Mouse (Mus musculus): ENCODE results near the gene Spryd3.
"Not testable (repeated sequence)": the region's sequence is repeated elsewhere in the genome, so short reads cannot be mapped to it uniquely, and the experiment has no call there.

Gene Spryd3

DNA sequence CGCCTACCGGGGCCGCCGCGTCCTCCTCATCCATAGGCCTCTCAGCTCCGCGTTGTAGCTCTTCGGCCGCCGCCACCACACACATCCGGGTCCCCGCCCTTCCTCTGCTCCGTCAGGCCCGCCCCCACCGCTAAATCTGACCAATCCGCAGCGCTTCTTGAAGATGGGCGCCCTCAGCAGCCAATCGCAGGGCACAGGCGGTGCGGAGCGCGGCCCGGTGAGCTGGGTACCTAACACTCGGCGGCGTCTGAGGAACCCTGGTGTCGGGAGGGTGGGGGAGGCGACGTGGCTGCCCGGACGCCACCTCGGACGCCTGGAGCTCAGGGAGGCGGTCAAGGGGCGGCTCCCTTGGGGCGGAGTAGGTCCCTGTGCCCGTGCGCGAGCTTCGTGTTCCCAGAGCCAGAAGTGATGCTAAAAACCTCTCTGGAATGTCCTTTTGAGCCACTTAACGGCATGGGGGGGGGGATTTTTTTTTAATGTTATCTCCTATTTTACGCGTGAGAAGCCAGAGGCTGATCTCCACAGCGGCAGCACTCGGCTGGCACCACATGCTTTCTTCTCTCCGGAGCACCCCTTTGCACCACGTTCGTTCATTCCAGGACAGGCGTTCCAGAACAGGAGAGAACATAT lies at the start of gene Spryd3:
Spryd3 (minus strand) TSS at position 106 of the 630 bp plus-strand sequence.
- peak; percentile 94 for DNase-seq (ENCODE audit: low read depth, low spot score)

DNA sequence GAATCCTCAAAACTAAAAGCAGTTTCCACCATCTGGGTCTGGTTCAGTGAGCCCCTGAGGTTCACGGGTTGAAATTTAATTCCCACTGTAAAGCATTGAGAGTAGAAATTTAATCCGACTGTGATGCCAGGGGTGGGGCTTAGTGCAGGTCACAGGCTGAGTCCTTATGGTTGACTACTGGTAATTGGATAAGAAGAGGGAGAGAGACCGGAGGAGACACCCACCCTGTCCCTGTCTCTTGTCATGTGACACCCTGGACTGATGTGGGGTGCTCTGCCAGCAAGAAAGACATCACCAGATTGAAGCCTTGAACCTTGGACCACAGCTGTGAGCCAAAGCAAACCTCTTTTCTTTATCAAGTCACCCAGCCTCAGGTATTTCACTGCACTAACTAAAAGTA lies 47.0 kb upstream of the Spryd3 start:
- no peak for DNase-seq (ENCODE audit: low read depth, low spot score)

DNA sequence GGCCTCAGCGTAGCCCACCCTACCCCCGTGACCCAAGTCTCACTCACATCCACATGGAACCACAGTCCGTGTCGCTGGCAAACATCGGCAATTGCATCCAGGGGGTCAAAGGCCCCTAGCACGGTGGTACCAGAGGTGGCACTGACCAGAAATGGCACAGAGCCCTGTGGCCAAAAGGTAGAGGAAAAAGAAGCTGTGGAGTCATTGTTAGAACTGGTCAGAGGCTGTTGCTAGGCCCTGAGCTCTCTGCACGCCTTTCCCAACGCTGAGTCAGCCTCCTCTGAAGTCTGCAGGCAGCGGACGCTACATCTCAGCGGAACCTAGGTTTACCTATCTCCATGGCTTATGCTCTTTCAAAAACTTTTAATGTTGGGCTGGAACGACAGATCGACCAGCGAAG lies 43.9 kb upstream of the Spryd3 start:
- no peak for DNase-seq (ENCODE audit: low read depth, low spot score)

DNA sequence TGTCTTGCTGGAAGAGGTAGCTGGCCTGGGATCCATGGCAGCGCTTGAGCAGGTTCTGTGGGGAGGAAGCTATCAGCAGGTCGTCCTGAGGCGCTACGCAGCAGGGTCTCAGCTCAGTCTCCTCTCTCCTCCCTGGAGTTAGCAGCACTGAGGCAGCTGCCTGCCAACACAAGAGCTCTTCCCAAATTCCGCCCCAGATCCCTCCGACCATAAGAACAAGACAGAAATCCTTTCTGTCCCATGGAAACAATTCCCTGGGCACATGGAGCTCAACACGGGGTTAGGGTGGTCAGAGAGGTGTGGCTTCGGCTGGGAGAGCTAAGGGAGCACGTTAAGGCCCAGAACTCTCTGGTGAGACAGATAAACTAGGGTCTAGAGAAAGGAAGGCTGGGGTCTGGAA lies 43.1 kb upstream of the Spryd3 start:
- DNase-seq (ENCODE audit: low read depth, low spot score): no peak

DNA sequence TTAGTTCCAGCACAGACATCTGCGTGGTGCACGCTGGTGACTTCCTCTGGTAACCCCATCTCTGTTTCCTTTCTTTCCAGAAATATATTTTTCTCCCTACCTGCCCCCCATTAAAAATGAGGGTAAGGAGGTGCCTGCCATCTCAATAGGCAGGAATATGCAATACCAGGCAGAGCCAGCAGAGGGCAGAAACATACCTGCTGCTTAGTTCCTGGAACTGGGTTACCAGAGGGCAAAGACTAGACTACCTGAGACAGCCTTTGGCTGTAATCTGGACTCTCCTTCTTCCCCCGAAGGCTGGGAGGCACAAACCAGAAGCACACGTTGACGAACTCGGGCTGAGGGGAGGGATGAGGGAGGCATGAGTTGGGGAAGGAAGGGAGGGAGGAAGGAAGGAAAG lies 42.2 kb upstream of the Spryd3 start:
- peak; percentile 57 for DNase-seq (ENCODE audit: low read depth, low spot score)

DNA sequence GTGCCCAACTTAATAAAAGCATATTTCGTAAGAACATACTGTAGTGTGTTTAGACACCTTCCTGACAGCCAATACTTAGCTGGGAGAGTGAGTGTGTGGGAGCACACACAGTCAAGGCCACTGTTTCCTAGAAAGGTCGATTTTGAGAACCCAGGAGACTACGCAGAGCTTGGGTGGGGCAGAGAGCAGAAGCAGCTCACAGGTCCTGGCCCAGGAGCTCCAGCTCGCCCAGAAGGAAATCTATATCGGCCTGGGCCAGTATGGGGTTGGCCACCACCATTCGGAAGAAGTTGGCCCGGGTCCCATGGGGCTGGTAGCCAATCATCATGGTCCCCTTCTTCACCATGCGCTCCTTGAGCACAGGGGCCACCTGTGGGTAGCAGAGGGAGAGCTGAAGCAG lies 41.4 kb upstream of the Spryd3 start:
- DNase-seq (ENCODE audit: low read depth, low spot score): no peak

DNA sequence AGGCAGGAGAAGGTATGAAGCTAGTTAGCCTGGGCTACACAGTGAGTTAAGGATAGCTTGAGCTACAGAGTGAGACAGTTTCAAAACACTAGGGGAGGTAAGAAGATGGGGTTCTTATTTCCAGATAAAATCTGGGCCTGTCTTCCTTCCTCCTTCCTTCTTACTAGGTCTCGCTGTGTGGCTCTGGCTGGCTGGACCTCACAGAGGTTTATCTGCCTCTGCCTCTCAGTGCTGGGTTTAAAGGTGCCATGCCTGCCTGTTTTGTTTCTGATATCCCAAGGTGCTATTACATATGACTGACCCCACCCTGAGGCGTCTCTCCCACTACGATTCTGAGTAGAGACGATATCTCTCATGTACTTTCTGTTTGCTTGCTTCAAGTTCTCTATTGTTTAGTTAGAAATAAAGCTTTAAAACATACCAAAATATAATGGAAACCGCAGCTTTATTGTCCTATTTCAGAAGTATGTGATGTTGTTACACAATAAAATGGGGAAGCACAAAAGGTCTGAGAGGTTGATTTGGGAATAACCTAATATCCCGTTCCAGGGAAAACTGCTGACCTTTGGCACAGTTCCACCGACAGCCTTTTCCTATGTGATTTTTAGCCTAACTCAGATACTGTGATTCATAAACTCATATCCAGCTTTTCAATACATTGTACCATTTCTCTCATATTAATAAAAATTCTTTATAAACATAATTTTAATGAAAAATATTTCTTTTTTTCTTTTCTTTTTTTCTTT lies 40.7 kb upstream of the Spryd3 start:
- no peak for DNase-seq (ENCODE audit: low read depth, low spot score)

DNA sequence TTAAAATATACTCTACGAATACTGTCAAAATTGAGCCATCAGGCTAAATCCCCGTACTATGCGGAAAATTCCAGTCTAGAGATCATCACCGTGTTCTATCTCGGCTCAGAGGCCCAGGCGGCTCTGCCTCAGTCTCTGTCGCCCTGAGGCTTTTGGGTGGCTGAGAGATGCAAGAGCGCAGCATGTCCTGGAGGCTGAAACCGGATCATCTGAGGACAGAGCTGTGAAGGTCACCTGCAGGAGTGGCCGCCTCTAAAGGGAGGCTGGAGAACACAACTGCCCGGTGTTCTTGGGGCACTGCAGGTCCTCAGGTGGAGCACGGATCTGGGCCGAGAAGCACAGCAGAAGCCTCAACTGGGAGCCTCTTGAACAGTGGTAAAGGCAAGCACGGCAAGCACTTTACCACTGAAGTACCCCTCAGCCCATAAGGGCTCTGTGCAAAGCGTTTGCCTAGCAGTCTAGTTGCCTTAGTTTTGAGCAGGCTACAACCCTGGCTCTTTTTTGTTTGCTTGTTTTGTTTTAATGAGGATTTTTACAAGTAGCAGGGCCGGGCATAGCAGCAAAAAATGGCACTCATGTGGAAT lies 39.8 kb upstream of the Spryd3 start:
- DNase-seq (ENCODE audit: low read depth, low spot score): no peak

DNA sequence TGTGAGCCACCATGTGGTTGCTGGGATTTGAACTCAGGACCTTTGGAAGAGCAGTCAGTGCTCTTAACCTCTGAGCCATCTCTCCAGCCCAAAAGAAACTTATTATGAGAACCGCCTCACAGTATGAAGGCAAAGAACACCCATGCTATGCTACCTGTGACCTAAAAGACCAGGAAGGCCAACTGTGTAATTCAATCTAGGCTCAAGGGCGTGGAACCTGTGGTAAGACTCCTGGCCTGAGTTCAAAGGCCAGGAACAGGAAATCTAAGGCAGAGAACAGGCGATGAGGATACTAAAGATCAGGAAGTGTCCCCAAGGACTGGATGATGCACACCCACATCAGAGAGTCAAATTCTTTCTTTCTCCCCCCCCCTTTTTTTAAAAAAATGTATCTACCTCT lies 37.5 kb upstream of the Spryd3 start:
- DNase-seq (ENCODE audit: low read depth, low spot score): no peak

DNA sequence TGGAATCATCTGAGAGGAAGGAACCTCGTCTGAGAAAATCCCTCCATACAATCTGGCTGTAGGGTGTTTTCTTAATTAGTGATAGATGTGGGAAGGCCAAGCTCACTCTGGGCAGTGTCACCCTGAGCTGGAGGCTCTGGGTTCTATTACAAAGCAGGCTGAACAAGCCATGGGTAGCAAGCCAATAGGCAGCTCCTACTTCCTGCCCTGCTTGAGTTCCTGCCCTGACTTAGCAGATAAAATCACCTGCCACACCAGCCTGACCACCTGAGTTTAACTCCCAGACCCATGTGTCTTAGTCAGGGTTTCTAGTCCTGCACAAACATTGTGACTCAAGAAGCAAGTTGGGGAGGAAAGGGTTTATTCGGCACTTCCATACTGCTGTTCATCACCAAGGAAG lies 33.0 kb upstream of the Spryd3 start:
- no peak for DNase-seq (ENCODE audit: low read depth, low spot score)

DNA sequence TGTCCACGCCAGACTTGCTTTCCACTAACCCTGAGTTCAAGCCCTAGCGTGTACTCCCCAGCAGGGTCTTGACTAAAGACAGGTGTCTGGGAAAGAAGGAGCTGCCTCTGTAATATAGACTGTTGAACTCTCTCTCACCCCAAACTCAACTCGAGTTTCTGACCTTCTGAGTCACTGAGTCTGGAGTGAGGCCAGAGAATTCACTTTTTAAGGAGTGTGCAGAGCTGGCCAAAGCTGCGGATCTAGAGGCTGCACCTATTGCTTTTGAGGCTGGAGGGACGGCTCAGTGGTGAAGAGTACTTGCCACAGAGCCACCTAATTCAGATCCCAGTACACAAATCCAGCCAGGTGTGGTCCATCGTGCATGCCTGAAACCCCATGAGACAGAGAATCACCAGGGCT lies 31.6 kb upstream of the Spryd3 start:
- peak; percentile 34 for DNase-seq (ENCODE audit: low read depth, low spot score)

DNA sequence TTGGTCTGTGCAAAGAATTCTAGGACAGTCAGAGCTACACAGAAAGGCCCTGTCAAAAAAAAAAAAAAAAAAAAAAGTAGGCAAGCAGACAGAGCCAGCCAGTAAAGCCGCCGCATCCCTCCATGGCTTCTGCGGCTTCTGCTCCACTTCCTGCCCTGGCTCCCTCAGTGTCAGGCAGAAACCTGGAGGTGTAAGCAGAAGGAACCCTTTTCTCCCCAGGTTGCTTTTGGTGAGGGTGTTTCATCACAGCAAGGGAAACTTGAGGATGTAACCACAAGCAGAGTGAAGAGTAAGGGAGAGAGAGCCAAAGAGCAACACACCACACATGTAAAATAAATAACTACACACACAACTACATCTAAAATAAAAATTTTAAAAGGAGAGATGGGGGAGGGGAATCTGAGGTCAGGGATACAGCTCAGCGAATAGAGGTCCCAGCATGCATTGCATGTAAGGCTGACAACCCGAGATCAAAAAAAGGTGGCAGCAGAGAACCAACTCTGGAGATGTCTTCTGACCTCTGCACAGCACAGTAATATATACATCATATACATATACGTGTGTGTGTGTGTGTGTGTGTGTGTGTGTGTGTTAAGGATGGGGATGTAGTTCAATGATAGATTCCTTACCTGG lies 29.6 kb upstream of the Spryd3 start:
- DNase-seq (ENCODE audit: low read depth, low spot score): no peak

DNA sequence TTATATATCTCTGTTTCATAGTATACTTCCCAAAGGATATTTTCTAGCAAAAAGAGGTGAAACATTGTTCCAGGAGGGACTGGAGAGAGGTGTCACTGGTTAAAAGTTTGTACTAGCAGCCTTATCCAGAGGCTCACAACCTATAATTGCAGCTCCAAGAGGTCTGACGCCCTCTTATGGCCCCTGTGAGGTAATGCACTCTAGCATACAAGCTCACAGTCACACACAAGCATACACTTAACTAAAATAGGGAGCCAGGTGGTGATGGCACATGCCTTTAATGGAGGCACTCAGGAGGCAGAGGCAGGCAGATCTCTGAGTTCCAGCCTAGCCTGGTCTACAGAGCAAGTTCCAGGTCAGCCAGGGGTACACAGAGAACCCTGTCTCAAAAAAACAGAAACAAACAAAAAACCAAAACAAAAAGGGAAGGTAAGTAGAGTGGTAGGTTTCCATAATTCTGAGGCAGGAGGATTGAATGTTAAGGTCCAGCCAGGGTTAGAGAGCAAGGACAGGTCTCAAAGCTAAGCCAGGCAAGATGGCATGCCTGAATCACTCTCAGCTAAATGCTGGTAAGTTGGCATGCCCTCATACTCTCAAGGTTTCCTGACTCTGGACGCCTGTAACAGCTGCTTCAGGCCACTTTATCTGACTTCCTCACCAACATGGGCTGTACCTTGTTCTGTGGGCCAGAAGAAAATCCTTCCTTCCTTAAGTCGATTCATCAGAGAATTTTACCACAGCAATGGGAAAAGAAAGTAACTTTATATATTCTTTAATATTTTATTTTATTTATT lies 28.1 kb upstream of the Spryd3 start:
- no peak for DNase-seq (ENCODE audit: low read depth, low spot score)

DNA sequence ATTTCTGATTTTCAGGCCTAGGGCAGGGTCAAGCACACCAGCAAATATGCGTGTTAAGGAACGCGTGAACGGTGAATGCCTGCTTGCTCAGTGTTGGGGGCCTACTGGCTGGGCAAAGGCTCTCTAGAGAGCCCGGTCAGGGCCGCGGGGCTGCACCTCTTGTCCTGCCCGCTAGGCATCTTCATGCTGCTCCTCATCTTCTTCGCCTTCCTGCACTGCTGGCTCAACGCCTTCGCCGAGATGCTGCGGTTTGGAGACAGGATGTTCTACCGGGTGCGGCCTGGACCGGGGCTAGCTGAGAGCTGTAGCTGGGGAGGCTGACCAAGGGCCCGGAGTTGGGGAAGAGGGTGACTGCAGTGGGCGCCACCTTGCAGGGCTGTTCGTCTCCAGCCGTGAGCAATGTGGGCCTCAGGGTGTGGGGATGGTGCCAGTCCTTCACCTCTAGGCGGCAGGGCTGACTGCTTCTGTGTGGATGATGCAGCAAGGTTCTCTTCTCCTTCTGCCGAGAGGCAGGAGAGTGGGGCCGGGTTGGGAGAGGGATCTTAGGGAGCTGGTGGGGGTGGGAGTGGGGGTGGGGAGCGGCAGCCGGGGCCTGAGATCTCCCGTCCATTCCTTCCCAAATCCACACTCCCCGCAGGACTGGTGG lies 24.5 kb upstream of the Spryd3 start:
- DNase-seq (ENCODE audit: low read depth, low spot score): no peak

DNA sequence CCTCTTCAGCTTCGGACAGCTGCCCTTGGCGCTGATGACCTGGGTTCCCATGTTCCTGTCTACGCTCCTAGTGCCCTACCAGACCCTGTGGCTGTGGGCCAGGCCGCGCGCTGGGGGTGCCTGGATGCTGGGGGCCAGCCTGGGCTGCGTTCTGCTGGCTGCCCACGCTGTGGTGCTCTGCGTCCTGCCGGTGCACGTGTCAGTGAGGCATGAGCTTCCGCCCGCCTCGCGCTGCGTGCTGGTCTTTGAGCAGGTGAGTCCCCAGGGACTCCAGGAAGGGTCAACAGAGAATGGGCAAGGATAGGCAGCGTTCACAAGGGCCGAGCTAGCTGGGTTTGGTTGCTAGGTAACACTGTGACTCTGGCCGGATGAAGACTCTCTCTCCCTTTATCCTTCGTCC lies 20.8 kb upstream of the Spryd3 start:
- DNase-seq (ENCODE audit: low read depth, low spot score): no peak

DNA sequence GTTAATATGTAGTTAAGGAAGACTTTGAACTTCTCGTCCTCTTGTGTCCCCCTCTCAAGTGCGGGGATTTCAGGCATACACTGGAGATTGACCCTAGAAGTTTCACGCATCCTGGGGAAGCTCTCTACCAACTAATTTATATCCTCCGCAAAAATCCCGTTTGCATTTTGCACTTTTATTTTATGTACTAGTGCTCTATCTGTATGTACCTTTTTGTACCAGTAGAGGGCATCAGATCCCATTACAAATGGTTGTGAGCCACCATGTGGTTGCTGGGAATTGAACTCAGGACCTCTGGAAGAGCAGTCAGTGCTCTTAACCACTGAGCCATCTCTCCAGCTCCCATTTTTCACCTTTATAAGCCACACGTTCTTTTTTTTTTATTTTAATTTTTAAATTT lies 19.0 kb upstream of the Spryd3 start:
- not testable (repeated sequence) for DNase-seq (ENCODE audit: low read depth, low spot score)

DNA sequence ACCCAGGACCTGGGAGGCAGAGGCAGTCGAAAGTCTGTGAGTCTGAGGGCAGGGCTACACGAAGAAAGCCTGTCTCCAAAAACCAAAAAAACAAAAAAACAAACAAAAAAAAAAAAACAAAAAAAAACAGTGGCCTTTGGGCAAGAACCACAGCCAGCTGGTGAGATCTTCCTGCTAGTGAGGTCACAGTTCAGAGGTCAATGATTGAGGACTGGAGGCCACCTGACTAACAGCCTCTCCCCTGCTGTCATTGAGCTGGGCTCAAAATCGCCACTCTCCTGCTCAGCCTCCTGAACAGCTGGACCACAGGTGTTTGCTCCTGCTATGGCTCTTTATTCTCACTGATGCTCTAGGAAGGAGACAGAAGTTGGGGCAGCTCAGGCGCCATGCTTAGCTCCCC lies 16.6 kb upstream of the Spryd3 start:
- DNase-seq (ENCODE audit: low read depth, low spot score): no peak

DNA sequence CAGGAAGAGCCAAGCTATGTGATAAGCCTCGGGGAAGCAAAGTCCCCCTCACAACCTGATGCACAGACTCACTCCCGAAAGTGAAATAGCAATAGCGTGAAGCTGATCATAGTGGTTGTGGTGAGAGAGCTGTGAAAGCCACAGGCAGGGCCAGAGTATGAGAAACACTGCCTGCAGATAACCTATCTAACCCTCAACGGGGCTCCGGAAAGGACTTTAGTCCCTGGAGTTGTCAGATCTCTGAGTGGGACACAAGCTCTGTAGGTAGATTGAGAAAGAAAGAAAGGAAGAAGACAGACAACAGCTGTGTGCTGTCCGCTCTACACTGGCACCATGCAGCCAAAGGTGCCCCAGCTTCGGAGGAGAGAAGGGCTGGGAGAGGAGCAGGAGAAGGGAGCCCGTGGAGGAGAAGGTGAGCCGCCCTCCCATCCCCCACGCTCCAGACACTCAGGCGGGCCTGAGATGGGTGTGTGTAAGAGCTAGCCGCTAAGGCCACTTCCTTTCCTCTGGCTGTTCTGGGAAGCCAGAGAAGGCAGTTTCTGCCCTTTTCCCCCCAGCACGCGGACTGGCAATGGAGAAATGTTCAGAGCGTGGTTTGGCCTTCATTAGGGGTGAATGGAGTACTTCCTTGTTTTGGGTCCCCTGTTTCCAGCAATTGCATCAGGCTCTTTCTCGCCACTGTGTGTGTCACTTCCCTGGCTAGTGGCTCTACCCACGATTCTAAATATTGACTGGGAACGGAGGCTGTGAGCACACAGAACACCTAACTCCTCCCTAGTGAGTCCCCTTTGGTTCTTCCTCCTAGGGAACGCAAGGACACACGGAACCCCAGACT lies 14.5 kb upstream of the Spryd3 start, which contains the start of gene Soat2:
Soat2 (plus strand) TSS at position 226 of the 835 bp plus-strand sequence.
- peak; percentile 40 for DNase-seq (ENCODE audit: low read depth, low spot score)

DNA sequence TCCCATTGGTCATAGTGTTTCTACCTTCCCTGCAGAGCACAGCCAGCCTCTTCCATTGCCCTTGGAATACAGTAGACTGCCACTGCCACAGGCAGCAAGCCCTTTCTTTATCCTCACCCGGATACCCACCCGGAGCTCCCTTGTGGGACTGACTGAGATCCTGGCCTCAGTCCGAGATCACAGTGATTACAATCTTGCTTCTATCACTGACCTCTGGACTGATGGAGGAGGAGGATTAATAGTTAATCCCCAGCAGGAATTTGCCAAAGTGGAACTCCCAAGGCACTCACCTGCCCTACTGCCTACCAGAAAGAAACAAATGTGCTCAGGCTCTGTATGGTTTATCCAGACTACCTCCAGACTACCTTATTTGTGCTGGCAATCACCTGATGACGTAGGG lies 13.5 kb upstream of the Spryd3 start:
- DNase-seq (ENCODE audit: low read depth, low spot score): no peak

DNA sequence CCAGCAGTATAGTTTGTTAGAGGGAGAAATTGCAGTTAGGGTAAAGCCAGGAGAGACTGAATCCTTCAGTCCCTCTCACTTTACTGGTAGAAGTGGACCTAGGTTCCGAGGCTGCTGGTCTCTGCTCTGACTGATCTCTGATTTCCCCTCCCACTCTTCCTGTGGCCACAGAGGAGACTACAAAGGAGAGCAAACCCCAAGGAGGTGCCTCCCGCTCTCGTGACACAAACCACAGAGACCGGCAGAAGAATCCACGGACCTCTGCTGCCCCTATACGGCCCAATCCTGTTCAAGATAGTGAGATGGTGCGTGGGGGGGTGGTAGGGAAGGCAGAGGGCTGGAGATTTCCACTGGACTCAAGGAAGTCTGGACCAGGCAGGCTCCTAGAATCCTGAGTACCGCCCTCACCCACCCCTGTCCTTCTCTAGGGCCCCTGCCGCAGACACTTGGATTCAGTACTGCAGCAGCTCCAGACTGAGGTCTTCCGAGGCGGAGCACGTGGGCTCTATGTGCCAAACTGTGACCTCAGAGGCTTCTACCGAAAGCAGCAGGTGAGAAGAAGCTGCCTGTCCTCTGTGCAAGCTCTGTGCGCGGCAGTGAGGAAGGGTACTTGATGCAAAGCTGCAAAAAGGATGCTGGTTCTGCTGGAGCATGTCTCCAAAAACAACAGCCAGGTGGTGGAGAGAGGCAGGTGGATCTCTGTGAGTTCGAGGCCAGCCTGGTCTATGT lies 11.8 kb upstream of the Spryd3 start:
- DNase-seq (ENCODE audit: low read depth, low spot score): no peak
